Mouse (Mus musculus) hematopoietic stem cell, adult 5-6 weeks (primary cell): ENCODE data around the gene Scube3. TPM values are rescaled to one million over a fixed set of nuclear protein-coding genes. Genes with fewer than 3 reads are reported as not detected.

Experiments
- ATAC-seq, 2 experiments: fragments of 125-278 bp in 1 of 2; replicated peaks in 1 of 2; 2 replicates each; pipeline ENCODE4 v1.8.0; 2016 to 2017; ENCODE audit warnings: inconsistent platforms in 2 of 2, mild to moderate bottlenecking in 2 of 2, moderate number of reproducible peaks in 2 of 2, low read depth in 1 of 2, moderate TSS enrichment in 1 of 2; ENCODE audit not compliant: low FRiP score in 2 of 2, poor library complexity in 2 of 2, severe bottlenecking in 2 of 2, insufficient read depth in 1 of 2, low TSS enrichment in 1 of 2
- total RNA-seq: library from RNA; stranded (forward); fragments of 172-1452, 232-1000 nt; gene quantifications from 2 replicates; pipeline ENCODE4 v1.2.3, GENCODE M21; 2017

The Scube3 gene
- total RNA-seq, 1 experiment from 2014 or later = 3.8 TPM

GRCm38 (mm10) chr17:28154970-28155369 lies 13.0 kb downstream of the Scube3 start:
- ATAC-seq = no peak

- ATAC-seq = no peak
These were observed 18.4 kb downstream of the Scube3 start for GRCm38 (mm10) chr17:28160361-28160760.

- ATAC-seq = peak in 1 of 2 experiments; percentile 20; a peak in 2 of 4 replicates
These were observed 19.5 kb downstream of the Scube3 start for GRCm38 (mm10) chr17:28161310-28161881.

- ATAC-seq = peak; percentile 68
These were observed 21.7 kb downstream of the Scube3 start for GRCm38 (mm10) chr17:28163666-28164065.

GRCm38 (mm10) chr17:28170460-28171305 lies 28.7 kb downstream of the Scube3 start:
- ATAC-seq = no peak

GRCm38 (mm10) chr17:28172690-28173089 lies 30.7 kb downstream of the Scube3 start:
- ATAC-seq = no peak

GRCm38 (mm10) chr17:28176775-28177539 lies 35.0 kb downstream of the Scube3 start, which contains the start of gene Zfp523:
Gene Zfp523 (plus strand): TSS chr17:28177129.
- ATAC-seq = peak; percentile 29 to 51; a peak in 3 of 4 replicates

GRCm38 (mm10) chr17:28177540-28178046 lies 35.7 kb downstream of the Scube3 start:
- ATAC-seq = no peak

GRCm38 (mm10) chr17:28180331-28180730 lies 38.4 kb downstream of the Scube3 start:
- ATAC-seq = no peak

- peak; percentile 51 to 58; a peak in 3 of 4 replicates for ATAC-seq
These were observed 39.0 kb downstream of the Scube3 start for GRCm38 (mm10) chr17:28180783-28181544.

- peak; percentile 22 to 47; a peak in 2 of 4 replicates for ATAC-seq
These were observed 43.2 kb downstream of the Scube3 start for GRCm38 (mm10) chr17:28184971-28185638.

GRCm38 (mm10) chr17:28188313-28188712 lies 46.4 kb downstream of the Scube3 start:
- no peak for ATAC-seq

GRCm38 (mm10) chr17:28192754-28193153 lies 50.8 kb downstream of the Scube3 start:
- ATAC-seq = no peak

- ATAC-seq = 0 out of 4 replicates have a peak, but pooled peaks of 1 of the 2 experiments have one; percentile 12
These were observed 51.6 kb downstream of the Scube3 start for GRCm38 (mm10) chr17:28193559-28193958.

GRCm38 (mm10) chr17:28195033-28195432 lies 53.1 kb downstream of the Scube3 start:
- no peak for ATAC-seq

GRCm38 (mm10) chr17:28197646-28198045 lies 55.7 kb downstream of the Scube3 start:
- no peak for ATAC-seq
